Mouse (Mus musculus): ENCODE measurements around the gene Ccdc15.

The Ccdc15 gene

DNA sequence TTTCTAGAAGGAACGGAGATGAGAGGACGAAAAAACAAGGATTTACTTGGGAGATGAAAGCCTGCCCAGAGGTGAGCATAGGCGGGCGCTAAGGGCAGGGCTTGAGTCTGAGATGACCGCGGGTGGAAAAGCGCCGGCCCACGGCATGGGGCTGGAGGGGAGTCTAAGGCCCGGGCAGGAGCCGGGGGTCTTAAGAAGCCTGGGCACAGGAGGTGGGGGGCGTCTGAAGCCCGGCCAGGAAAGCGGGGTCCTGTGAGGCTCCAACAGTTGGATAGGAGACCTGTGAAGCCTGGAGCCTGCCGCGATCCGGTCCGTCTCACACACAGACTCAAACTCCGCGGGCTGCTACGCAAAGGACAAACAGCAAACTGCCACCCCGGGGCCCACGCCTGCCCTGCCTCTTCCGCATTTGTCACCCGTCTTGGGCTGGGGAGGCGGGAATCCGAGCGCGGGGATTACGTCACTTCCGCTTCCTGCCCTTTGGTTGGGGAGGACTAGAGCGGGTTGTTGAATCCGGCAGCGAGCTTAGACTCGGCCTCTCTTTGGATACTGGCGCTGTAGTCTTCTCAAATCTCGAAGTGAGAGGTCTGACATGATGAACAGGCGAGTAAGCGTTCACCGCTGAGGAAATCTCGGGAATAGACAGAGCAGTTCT is at the start of gene Ccdc15:
Gene Ccdc15 (minus strand): TSS at position 445 of the 655 bp plus-strand sequence.
- peak; percentile 96 for DNase-seq (ENCODE audit: low read depth, low spot score)

DNA sequence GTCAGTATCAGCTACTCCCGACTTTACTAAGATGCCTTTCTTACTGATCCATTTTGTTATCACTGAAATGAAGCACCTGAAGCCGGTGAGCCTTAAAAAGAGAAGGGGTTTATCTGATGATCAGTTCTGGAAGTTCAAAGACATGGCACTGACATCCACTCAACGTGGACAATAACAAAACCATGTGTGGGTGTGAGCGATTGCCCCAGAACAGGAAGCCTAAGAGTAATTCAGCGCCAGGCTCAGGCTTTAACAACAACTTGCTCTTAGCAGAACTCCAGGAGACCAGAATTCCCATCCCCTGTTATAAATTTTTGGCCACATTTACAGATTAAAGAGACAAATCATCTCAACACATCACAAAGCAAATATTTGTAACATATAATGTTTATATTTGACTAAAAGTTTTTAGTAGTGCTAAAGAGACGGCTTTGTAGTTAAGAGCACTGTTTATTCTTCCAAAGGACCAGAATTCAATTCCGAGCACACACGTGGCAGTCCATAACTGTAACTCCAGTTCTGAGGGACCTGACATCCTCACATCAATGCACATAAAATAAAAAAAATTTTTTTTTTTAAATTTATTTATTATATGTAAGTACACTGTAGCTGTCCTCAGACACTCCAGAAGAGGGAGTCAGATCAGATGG is 45.4 kb upstream of the Ccdc15 start:
- no peak for DNase-seq (ENCODE audit: low read depth, low spot score)

DNA sequence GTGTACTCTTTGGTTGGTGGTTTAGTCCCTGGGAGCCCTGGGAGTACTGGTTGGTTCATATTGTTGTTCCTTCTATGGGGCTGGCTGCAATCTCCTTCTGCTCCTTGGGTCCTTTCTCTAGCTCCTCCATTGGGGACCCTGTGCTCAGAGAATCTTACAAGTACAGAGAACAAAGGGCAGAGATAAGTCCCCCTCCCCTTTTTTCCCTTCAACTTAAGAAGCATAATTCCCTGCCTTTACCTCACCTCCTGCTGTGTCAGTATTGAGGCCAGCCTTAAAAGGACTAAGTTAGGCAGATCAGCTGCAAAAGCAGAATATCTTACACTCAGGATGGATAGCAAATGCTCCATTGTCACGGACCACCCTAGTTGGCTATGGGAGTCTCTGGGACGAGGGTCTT is 43.8 kb upstream of the Ccdc15 start:
- no peak for DNase-seq (ENCODE audit: low read depth, low spot score)

DNA sequence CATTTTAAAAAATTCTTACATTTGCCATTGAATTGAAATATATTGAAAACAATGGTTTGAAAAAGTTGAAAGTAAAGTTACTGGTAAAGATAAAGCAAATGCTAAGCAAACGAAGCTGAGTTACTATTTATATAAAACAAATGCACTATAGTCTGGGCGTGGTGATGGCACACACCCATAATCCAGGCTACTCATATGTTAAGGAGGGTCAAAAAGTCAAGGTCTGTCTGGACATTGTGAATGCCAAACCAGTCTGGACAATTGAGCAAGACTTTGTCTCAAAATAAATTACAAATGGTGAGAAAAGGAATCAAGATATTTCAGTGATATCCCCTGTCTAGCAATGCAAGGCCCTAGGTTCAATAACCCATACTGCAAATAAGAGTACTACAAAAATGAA is 42.7 kb upstream of the Ccdc15 start:
- DNase-seq (ENCODE audit: low read depth, low spot score) = no peak

DNA sequence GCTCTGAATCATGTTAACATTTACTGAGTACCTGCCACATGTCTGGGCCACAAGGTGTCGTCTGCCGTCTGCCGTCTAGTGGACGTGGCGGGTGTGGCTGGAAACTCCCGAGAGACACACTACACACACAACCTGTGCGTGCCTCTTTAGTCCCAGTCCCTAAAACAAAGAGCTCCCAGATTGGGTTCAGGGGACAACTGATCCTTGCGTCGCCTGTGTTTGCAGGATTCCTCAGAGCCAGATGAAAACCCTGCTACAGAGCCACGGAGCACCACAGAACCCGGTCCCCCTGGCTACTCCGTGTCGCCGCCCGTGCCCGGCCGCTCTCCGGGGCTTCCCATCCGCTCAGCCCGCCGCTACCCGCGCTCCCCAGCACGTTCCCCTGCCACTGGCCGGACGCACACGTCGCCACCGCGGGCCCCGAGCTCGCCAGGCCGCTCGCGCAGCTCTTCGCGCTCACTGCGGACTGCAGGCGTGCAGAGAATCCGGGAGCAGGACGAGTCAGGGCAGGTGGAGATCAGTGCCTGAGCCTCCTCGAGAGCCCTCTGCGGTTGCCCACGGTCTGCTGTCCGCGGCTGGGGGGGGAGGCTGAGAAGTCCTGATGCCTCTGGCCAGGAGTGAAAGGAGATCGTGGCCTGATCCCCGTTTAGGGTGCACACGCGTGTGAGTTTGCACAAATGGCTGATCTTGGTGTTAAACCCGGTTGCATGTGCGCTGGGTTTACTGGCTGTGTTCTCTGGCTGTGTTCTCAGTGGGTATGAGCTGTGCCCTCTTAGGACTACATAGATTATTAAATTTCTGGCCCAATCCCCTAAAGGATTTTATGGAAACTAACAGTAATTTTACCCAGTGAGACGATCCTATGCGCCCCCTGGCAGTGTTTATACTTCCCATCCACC is 36.3 kb upstream of the Ccdc15 start:
- no peak for DNase-seq (ENCODE audit: low read depth, low spot score)

DNA sequence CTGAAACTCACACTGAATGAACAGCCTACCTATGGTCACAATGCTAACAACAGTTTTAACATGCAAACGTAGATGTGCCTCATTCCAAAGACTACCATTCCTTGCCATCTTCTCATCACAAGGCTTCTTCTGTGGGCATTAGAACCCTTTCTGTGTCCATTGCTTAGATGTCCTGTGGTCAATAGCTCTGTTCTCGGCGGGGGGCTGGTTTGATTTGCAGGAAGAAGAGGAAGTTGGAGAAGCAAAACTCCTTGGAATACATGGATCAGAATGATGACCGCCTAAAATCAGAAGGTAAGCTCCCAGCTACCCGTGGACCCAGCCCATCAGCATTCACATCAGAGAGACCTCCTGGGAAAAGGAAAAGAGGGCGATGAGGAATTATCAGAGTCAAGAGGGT is 34.9 kb upstream of the Ccdc15 start:
- no peak for DNase-seq (ENCODE audit: low read depth, low spot score)

DNA sequence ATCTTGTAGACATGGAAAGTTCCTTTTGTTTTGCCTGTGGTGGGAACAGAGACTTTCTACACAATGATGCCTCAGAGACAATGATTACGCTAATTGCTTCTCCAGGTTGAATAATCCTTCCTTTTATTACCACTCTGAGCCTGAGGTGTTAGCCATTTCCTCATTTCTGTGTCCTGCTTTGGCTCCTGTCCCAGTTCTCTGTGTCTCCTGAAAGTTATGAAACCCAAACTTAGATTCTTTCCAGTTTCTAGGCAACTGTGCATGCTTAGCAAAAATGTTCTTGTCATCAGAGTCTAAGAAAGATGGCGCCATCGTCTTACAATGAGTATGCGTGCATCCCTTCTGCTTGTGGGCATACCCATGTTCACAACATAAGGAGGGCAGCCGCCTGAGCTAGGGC is 27.5 kb upstream of the Ccdc15 start:
- DNase-seq (ENCODE audit: low read depth, low spot score) = no peak

DNA sequence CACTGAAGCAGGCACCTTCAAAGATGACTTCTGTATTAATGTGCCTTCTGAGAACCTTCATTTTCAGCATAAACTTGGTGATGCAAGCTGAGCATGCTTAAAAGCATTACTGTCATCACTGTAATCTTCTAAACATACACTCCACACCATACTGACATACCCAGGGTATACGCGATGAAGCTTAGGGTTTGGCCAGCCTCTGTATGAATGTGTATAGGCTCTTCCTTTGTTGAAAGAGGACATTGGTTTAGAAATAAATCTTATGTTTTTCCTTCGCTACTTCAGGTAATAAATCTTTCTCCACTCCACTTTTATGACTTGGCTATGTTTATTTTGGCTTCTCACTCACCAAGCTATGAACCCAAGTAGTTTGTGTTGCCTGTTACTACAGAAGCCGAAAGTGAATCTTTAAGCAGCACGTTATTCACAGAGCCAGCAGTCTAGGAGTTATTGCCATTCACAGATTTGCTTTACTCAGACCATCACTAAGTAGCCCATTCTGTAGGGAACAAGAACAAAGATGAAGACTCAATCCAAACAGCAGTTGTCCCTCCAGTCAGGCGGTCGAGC is 23.1 kb upstream of the Ccdc15 start:
- DNase-seq (ENCODE audit: low read depth, low spot score) = no peak

DNA sequence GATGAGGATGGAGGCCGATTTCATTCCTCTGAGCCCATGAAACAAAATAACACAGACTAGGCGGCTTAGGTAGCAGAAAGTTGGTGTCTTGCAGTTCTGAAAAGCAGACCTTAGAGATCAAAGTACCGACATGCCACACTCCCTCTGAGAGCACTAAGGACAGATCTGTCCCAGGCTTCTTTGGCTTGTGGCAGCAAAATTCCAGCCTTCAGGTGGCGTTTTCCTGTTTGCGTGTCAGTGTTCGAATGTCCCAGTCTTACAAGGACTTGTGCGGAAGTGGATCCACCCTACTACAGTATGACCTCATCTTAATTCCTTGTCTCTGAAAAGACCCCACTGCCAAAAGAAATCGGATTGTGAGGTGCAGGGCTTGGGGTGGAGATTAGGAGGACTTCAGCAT is 20.6 kb upstream of the Ccdc15 start:
- no peak for DNase-seq (ENCODE audit: low read depth, low spot score)

DNA sequence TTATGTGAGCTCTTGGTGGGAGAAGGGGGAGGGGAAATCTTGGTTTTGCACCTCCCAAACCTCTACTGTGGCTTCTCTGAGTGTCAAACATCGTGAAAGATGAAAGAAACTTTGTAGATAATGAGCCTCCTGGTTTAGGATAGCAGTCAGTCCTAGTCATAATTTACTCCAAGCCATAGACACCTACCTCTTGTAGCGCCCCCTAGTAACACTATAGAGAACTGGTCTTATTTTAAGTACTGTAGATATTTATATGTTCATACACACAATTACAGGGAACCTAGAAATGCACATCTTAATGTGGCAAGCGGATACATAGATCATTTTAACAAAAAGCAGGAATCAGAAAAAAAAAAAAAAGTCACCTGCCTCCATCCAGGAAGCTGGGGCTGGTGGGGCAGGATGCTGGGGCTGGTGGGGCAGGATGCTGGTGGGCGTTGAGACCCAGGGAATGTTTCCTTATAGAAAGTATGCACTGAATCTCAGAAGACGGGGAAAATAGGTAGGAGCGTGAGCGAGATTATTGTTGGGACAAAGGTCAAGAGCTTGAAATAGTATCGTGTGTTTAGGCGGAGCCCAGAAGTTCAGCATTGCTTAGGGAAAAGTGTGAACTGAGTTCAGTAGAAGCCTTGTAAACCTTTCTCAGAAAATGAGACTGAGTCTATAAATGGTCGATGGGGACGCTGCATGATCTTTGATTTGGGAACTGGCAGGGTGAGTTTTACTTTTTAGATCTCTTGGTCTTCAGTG is 20.0 kb upstream of the Ccdc15 start:
- DNase-seq (ENCODE audit: low read depth, low spot score) = no peak

DNA sequence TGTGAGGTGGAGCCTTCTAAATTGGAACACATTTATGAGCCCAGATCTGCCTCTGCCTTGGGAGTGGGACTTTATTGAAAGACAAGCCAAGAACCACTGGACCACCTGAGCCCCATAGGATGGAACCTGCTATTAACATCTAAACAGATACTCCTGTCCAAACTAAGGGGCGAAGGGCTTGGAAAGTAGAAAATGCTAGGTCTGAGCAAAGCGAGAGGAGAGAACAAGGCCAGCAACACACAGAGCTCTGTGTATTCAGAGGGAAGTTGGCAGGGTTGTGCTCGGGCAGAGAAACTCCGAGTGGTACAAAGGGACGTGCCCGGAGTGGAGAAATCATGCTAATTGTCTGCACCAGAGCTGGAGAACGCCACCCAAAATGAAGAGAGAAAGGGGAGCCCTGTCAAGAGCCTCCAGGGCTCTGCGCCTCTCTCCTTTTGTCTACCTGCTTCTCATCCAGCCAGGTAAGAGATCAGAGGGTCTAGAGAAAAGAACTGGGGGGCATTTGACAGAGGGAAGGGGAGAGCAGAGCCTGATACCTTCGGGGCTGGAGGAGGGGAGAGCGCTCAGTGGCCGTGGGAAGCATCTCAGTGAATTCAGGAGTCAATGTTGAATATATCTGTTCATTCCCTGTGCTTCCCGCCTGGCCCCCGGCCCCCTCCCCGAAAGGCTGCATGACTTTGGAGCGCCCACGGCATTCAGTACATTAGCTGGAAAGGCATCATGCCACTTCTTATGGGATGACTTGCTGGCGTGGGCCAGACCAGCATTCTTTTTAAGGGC is 19.3 kb upstream of the Ccdc15 start, which contains the start of gene Hepacam:
Gene Hepacam (plus strand): TSS at position 51 of the 780 bp plus-strand sequence.
- no peak for DNase-seq (ENCODE audit: low read depth, low spot score)

DNA sequence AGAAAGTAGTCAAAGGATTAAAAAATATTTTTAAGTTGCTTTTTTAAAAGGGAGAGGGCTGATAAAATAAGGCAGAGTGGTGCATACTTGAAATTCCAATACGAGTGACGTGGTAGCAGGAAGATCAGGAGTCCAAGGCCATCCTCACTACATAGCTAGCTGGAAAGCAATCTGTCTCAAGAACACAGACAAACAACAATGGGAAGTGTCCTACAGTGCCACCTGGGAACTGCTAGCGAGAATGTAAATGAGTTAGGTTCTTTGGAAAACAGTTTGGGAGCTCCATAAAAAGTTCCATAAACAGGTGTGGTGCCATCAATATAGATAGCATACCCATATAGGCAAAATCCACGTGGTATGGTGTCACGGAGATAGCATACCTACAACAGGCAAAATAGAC is 17.5 kb upstream of the Ccdc15 start:
- DNase-seq (ENCODE audit: low read depth, low spot score) = no peak

DNA sequence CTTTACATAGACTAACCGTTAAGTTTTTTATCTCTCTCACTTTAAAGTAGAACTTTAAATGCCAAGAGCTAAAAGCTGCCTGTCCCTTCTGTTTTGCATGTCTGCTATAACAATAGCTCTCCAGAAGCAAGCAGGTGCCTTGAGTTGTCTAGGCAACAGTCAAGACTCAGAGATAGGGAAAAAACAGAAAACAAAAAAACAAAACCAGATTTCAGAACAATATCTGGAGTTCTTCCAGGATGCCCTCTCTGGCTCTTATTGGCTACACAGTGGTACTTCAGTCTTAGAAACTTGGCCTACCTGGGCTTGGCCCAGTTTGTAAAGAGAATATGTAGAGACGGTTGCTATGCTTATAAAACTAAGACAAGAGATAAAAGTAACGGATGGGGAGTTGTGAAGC is 16.2 kb upstream of the Ccdc15 start:
- no peak for DNase-seq (ENCODE audit: low read depth, low spot score)

DNA sequence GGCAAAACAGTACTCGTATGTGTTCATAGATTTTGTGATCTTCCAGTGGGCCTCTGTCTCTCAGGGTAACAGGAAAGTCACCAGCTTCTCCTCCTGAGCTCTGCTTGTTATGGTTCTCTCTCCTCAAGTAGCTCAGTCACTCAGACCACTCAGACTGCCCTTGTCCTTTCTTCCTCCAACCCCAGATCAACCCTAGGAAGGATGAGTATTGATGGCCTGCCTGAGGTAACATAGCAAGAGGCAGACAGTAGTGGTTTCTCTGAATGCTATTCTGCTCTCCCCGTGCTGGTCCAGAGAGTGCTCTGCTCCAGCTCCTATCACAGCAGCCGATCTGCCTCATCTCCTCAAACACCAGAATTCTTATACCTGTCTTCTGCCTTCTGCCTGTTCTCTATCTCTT is 15.3 kb upstream of the Ccdc15 start:
- DNase-seq (ENCODE audit: low read depth, low spot score) = no peak

DNA sequence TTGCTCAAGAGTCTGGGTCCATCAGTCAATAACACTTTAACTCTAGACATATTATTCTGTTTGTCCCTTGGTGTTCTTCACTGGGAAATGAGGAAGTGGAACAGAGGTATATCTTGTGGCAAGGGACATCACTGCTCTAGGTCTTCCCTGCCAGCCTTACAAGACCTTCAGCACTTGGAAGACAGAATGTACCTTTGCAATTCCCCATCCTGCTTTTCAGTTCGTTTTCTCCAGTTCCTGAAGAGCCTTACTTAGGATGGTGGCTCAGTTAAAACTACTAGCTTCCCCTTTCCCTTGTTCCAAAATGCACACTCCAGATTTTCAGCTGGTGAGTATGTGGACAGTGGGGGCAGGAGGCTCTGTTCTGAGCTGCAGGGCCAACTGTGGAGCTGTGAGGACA is 14.6 kb upstream of the Ccdc15 start:
- no peak for DNase-seq (ENCODE audit: low read depth, low spot score)

DNA sequence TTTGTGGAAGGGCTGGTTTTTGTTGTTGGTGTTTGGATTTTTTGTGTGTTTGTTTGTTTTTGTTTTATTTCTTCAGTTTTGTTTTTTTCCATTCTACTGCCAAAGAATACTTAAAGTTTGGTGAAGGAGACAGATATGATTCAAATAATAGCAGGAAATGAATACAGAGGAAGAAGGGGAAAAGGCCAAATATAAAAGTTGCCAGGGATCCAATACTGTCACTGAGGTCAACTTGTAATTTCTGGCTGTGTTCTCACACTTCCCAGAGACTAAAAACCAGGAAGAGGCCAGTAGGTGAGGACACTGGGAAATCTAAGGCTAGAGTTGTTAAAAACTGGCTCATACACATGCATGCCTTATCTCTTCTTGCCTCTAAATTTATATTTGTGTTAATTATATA is 13.9 kb upstream of the Ccdc15 start:
- DNase-seq (ENCODE audit: low read depth, low spot score) = no peak

DNA sequence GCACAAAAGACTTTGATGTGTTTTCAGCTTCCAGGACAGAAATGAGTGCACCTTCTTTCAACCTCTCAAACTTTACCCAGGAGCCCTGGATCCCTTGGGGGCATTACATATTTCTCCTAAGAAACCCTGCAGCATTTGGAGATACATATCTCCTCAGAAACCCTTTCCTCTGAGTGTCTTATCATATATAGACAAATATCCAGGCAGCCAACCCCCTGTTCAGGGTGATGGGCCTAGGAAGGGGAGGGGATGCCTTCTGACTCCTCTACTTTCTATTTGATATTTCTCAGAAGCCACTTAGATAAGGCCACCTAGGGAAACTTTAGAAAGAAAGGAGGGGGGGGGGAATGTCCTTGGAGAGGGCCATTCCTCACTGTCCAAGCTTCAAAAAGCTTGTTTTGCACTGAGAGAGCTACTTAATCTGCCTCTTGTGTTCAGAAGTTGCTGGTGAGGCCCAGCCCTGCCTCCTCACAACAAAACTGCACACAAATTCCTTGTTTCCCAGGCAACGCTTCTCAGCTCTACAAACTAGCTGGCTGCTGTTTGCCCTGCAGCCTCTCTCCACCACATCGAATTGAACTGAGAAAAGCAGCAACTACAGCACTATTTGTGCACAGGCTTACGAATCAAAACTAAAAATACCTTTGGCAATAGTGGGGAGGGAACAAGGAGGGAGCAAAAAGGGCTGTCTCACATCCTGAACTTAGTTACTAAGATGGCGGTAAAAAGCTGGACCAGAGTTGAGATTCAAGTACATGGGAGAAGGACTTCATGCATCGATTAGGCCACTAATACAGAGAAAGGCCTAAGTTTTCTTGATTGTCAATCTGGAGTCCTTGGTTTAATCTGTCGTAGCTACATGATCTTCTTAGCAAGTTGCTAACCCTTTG is 11.3 kb upstream of the Ccdc15 start:
- no peak for DNase-seq (ENCODE audit: low read depth, low spot score)

DNA sequence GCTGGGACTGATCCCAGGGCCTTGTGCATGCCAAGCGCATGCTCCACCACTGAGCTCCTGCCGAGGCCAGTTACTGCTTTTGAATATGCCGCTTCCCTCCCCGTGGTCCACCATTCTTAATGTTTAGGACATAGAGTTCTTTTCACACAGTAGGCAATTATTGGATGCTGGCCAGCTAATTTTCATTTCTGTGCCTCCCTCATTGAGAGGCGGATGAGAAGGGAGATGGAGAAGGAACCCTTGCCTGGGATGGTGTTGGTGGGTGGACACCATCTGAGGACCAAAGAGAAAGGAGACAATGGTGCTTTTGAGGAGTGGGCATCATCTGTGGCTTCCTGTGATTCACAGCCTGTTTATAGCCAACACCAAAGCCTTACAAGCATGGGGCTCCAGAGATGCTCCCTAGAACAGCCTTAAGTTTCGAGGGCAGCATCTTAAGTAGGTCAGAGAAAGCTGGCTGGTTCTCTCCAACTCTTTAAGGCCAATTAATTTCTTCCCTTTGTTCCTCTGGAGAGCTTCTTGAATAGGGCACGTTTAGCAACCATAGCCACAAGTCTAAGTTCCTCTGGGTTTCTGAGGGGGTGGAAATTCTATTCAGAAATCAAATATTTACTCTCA is 10.6 kb upstream of the Ccdc15 start:
- DNase-seq (ENCODE audit: low read depth, low spot score) = no peak

DNA sequence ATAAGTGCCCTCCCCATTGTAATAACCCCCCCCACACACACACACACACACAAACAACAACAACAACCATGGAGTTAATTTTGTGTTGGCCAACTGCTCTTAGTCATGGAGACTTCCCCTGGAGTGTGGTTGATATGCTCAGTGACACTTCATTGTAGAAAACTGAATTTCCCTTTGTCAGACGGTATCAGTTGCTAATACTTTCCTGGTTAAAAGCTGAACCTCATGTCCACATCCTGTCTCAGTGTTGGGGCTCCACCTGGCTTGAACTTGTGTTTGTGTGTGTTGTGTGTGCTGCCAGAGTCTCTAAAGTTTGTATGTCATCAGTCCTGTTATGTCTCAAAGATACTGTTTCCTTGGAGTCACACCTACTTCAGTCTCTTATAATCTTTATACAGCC is 6.3 kb upstream of the Ccdc15 start:
- DNase-seq (ENCODE audit: low read depth, low spot score) = no peak

All from embryo, embryonic 11.5 days (tissue).